Mouse (Mus musculus) hindbrain, embryonic 13.5 days (tissue): Measurements from ENCODE around the gene Madd. TPM values are rescaled to one million over a fixed set of nuclear protein-coding genes. Genes with fewer than 3 reads are reported as not detected.

ENCODE experiments used
- ATAC-seq: fragments of 200-750 bp; cut with Nextera tagmentation; 2 replicates; pipeline ENCODE4 v1.8.0; 2017; ENCODE audit warnings: moderate TSS enrichment; ENCODE audit not compliant: low FRiP score
- H3K27ac ChIP-seq: fragments of 300-500 bp; sonication (generic); 2 replicates; pipeline ENCODE4 v1.5.1; 2015; ENCODE audit warnings: inconsistent platforms, mild to moderate bottlenecking, moderate library complexity
- H3K27me3 ChIP-seq: fragments of 300-500 bp; sonication (generic); 2 replicates; pipeline ENCODE4 v1.6.1; 2015; ENCODE audit warnings: mild to moderate bottlenecking, inconsistent platforms
- H3K36me3 ChIP-seq: fragments of 300-500 bp; sonication (generic); 2 replicates; pipeline ENCODE4 v1.6.1; 2015; ENCODE audit warnings: mild to moderate bottlenecking, inconsistent platforms
- H3K4me1 ChIP-seq: fragments of 300-500 bp; sonication (generic); replicated peaks from 2 replicates; pipeline ENCODE4 v1.6.1; 2015; ENCODE audit warnings: inconsistent platforms
- H3K4me2 ChIP-seq: fragments of 300-500 bp; sonication (generic); 2 replicates; pipeline ENCODE4 v1.6.1; 2015; ENCODE audit warnings: inconsistent platforms, mild to moderate bottlenecking, moderate library complexity
- H3K4me3 ChIP-seq: fragments of 300-500 bp; sonication (generic); 2 replicates; pipeline ENCODE4 v1.5.1; 2015; ENCODE audit warnings: mild to moderate bottlenecking, inconsistent platforms
- H3K9ac ChIP-seq: fragments of 300-500 bp; sonication (generic); 2 replicates; pipeline ENCODE4 v1.6.1; 2015; ENCODE audit warnings: mild to moderate bottlenecking, inconsistent platforms
- H3K9me3 ChIP-seq: fragments of 300-500 bp; sonication (generic); 2 replicates; pipeline ENCODE4 v1.6.1; 2016; ENCODE audit warnings: inconsistent platforms
- WGBS: fragments of 180-500 bp; shearing (Covaris S2); methylation state at CpG from one replicate; pipeline ENCODE4 v1.1.7; 2015; 5-methylcytosine and 5-hydroxymethylcytosine counted together
- polyA plus RNA-seq: library from polyadenylated mRNA; unstranded; fragments of >200 nt; fragmentation: Nextera tagmentation; extraction: Ambion mirVana; gene quantifications from 2 replicates; pipeline ENCODE4 v1.2.1, GENCODE M21; 2015

Madd gene
- polyA plus RNA-seq, 1 experiment from 2014 or later, result 56.7 TPM

GRCm38 (mm10) chr2:91167629-91168028 is 16.0 kb downstream of the Madd start:
- ATAC-seq, result no peak
- Histone ChIP-seq H3K4me2 (no peak overlapping the region), H3K27ac (no peak overlapping the region), H3K27me3 (no peaks in the 10 kb centered on the region), H3K9ac (no peak overlapping the region), H3K4me1 (no peaks in the 10 kb centered on the region), H3K36me3 (peaks cover 94% of the 10 kb centered on the region), H3K9me3 (no peaks in the 10 kb centered on the region), H3K4me3 (no peak overlapping the region)
- 76% methylated on average over 4 of the region's 4 CpGs for WGBS

GRCm38 (mm10) chr2:91164991-91165390 is 18.6 kb downstream of the Madd start:
- ATAC-seq, result no peak
- Histone ChIP-seq H3K27me3 (no peaks in the 10 kb centered on the region), H3K4me3 (no peak overlapping the region), H3K36me3 (peaks cover 96% of the 10 kb centered on the region), H3K9me3 (no peaks in the 10 kb centered on the region), H3K4me2 (no peak overlapping the region), H3K9ac (no peak overlapping the region), H3K4me1 (no peaks in the 10 kb centered on the region), H3K27ac (no peak overlapping the region)
- 94% methylated on average over 6 of the region's 6 CpGs for WGBS

DNA sequence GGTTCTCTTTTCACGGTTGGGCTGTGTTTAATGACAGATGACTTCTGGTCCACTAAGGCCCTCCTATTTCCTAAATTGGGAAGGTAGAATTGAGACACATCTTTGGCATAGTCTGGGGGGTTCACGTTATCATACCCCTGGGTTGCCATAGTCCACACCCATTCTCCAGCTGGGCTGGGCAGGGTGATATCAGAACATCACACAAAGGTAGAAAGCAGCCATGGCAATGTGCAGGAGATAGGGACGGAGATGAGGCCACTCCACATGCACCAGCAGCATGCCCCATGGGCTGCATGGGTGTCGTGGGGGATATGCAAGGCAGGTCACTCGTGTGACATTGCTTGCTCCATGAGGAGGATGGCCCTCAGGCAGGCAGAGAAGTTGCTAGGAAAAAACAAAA is 20.1 kb downstream of the Madd start:
- H3K4me1 ChIP-seq, result no peaks in the 10 kb centered on the region
- no peak overlapping the region for H3K27ac ChIP-seq
- H3K9ac ChIP-seq, result no peak overlapping the region
- no peaks in the 10 kb centered on the region for H3K9me3 ChIP-seq
- no peaks in the 10 kb centered on the region for H3K27me3 ChIP-seq
- 95% methylated on average over 5 of the region's 5 CpGs for WGBS
- peaks cover 92% of the 10 kb centered on the region for H3K36me3 ChIP-seq
- no peak overlapping the region for H3K4me3 ChIP-seq
- no peak for ATAC-seq
- H3K4me2 ChIP-seq, result no peak overlapping the region

DNA sequence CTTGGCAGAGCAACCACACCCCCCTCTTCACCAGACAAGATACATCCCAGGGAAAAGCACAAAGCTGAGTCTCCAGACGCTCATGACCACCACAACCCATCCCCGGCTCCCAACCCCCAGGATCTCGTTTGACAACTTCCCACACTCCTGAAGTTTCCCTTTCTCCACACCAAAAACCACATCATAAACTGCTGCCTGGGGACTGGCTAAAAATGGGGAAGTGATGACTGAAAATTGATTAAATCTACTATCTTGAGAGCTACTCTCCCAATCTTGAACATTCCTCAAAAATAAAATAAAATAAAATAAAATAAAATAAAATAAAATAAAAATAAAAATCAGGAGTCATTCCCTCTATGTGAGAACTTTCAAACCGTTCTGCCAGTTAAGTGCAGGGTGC is 20.7 kb downstream of the Madd start:
- Histone ChIP-seq H3K4me2 (no peak overlapping the region), H3K4me1 (no peaks in the 10 kb centered on the region), H3K27ac (no peak overlapping the region), H3K27me3 (no peaks in the 10 kb centered on the region), H3K9me3 (no peaks in the 10 kb centered on the region), H3K36me3 (peaks cover 91% of the 10 kb centered on the region), H3K9ac (no peak overlapping the region), H3K4me3 (no peak overlapping the region)
- ATAC-seq, result no peak
- 92% methylated on average over 4 of the region's 4 CpGs for WGBS

- 93% methylated on average over 6 of the region's 6 CpGs for WGBS
- Histone ChIP-seq H3K4me3 (no peak overlapping the region), H3K4me2 (no peak overlapping the region), H3K4me1 (no peaks in the 10 kb centered on the region), H3K9me3 (no peaks in the 10 kb centered on the region), H3K36me3 (peaks cover 92% of the 10 kb centered on the region), H3K9ac (no peak overlapping the region), H3K27me3 (no peaks in the 10 kb centered on the region), H3K27ac (no peak overlapping the region)
- ATAC-seq, result no peak
Observed at GRCm38 (mm10) chr2:91160591-91160990, 23.0 kb downstream of the Madd start.

DNA sequence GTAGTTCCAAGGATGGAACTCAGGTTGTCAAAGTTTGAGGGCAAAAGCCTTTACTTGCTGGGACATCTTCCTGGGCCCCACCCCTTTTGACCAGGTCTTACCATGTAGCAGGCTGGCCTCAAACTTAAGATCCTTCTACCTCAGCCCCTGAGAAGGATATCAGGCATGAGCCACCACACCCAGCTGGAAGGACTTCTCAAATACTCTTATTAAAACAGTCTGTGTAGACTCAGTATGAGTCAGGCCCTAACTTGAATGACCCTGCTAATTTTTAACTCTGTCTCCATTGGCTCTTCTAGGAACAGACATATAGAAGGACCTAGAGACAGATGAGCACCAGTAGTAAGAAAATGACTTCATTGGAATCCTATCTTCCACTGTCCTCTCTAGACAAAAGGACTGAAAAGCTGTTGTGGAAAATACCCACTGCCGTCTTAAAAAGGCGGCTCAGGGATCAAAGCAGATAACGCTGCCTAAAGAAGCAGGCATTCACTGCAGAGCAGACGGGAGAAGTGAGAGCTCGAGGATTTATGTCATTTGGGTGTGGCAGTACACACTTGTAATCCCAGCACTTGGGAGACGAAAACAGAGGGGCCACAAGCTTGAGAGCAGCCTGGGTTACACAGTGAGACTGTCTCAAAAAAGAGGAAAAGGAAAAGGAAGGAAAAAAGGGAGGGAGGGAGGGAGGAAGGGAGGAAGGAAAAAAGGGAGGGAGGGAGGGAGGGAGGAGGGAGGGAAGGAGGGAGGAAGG is 26.5 kb downstream of the Madd start:
- Histone ChIP-seq H3K9ac (no peak overlapping the region), H3K36me3 (peaks cover 90% of the 10 kb centered on the region), H3K27me3 (no peaks in the 10 kb centered on the region), H3K27ac (no peak overlapping the region), H3K4me1 (no peaks in the 10 kb centered on the region), H3K9me3 (no peaks in the 10 kb centered on the region), H3K4me3 (no peak overlapping the region), H3K4me2 (no peak overlapping the region)
- no peak for ATAC-seq
- 28% methylated on average over 6 of the region's 6 CpGs for WGBS

GRCm38 (mm10) chr2:91154091-91154490 is 29.5 kb downstream of the Madd start:
- WGBS, result 95% methylated on average over 3 of the region's 3 CpGs
- Histone ChIP-seq H3K36me3 (peaks cover 86% of the 10 kb centered on the region), H3K27ac (no peak overlapping the region), H3K27me3 (no peaks in the 10 kb centered on the region), H3K4me3 (no peak overlapping the region), H3K4me1 (no peaks in the 10 kb centered on the region), H3K4me2 (no peak overlapping the region), H3K9me3 (no peaks in the 10 kb centered on the region), H3K9ac (no peak overlapping the region)
- ATAC-seq, result no peak

DNA sequence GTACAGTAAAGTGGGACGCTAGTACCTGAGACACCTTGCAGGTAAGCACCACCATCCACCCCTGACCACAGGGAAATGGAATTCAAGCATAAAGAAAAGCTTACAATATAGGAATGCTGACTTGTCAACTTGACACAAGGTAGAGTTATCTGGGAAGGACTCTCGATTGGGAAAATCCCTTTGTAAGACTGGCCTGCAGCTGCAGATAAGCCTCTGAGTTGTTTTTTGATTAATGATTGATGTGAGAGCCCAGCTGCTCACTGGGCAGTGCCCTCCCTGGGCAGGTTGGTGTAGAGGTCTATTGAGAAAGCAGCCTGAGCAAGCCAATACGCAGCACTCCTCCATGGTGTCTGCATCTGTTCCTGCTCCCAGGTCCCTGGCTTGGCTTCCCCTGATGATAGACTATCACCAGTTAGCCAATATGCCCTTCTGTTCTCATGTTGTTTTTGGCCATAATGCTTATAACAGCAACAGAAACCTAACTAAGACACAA is 30.7 kb downstream of the Madd start:
- Histone ChIP-seq H3K9ac (no peak overlapping the region), H3K4me2 (no peak overlapping the region), H3K4me1 (no peaks in the 10 kb centered on the region), H3K27me3 (no peaks in the 10 kb centered on the region), H3K4me3 (no peak overlapping the region), H3K36me3 (peaks cover 87% of the 10 kb centered on the region), H3K27ac (no peak overlapping the region), H3K9me3 (no peaks in the 10 kb centered on the region)
- WGBS, result 86% methylated on average over 3 of the region's 3 CpGs
- no peak for ATAC-seq

DNA sequence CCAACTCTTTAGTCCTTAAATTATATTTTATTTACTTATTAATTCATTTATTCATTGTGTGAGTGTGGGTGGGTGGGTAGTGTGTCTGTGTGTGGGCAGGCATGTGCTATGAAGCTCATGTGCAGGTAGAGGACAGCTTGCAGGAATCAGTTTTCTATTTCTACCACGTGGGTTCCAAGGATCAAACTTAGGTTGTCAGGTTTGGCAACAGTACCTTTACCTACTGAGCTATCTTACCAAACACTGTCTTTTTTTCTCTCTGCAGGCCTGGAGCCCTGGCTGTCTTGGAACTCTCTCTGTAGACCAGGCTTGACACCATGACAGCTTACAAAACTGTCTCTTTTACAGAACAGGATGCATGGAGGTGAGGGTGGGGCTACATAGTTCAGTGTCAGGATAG is 32.3 kb downstream of the Madd start:
- Histone ChIP-seq H3K4me2 (no peak overlapping the region), H3K4me1 (no peaks in the 10 kb centered on the region), H3K9me3 (no peaks in the 10 kb centered on the region), H3K9ac (no peak overlapping the region), H3K4me3 (no peak overlapping the region), H3K27ac (no peak overlapping the region), H3K27me3 (no peaks in the 10 kb centered on the region), H3K36me3 (peaks cover 85% of the 10 kb centered on the region)
- 86% methylated on average over 1 of the region's 1 CpGs for WGBS
- no peak for ATAC-seq

DNA sequence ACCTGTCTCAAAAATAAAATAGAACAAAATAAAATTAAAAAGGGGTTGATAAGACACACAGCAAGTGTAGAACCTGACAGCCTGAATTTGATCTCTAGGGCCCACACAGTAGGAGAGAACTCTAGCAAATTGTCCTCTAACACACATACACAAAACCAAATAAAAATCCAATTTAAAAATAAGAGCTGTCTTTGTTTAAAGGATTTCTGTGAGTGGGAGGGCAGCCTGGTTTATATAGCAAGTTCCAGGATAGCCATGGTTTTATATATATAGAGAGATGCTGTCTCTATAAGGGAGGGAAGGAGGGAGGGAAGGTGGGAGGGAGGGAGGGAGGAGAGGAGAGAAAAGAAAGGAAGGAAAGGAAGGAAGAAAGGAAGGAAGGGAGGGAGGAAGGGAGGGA is 35.5 kb downstream of the Madd start:
- H3K4me2 ChIP-seq, result no peak overlapping the region
- H3K9ac ChIP-seq, result no peak overlapping the region
- no peak overlapping the region for H3K27ac ChIP-seq
- H3K27me3 ChIP-seq, result no peaks in the 10 kb centered on the region
- no peak overlapping the region for H3K4me3 ChIP-seq
- no peak for ATAC-seq
- H3K4me1 ChIP-seq, result no peaks in the 10 kb centered on the region
- H3K36me3 ChIP-seq, result peaks cover 88% of the 10 kb centered on the region
- no peaks in the 10 kb centered on the region for H3K9me3 ChIP-seq

DNA sequence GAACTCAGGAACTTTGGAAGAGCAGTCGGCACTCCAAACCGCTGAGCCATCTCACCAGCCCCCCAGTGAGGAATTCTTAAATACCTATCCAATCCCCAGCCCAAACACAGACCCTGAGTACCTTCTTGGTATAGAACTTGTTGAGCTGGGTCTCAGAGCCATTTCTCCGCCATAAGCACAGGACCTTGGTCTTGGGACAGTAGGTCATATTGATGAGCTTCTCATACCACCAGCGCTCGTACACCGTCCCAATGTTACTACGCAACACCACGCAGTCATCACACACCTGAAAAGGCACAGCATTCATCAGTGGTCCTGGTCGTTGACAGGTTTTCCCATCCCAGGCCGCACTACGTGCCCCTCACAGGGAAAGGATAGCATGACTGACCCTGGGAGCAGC is 40.2 kb downstream of the Madd start:
- H3K9me3 ChIP-seq, result no peaks in the 10 kb centered on the region
- no peak overlapping the region for H3K27ac ChIP-seq
- no peak overlapping the region for H3K4me2 ChIP-seq
- H3K4me1 ChIP-seq, result no peaks in the 10 kb centered on the region
- H3K4me3 ChIP-seq, result no peak overlapping the region
- peaks cover 96% of the 10 kb centered on the region for H3K36me3 ChIP-seq
- H3K9ac ChIP-seq, result no peak overlapping the region
- no peak for ATAC-seq
- 98% methylated on average over 11 of the region's 11 CpGs for WGBS
- H3K27me3 ChIP-seq, result no peaks in the 10 kb centered on the region

DNA sequence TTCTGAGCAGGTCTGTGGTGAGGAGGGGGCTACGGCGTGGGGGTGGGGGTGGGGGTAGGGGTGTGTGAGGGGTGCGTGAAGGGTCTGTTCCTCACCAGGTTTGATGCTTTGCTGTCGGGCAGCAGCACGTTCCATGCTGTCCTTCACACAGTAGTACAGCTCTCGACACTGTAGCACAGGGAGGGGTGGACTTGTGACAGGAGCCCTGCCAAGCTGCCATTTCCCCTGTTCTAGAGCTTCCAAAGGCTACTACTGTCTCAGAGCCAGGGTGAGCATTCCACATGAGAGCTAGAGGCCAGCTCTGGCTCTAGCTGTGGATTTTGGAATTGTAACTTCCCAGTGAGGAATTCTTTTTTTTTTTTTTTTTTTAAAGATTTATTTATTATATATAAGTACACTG is 40.7 kb downstream of the Madd start:
- Histone ChIP-seq H3K4me3 (no peak overlapping the region), H3K9ac (no peak overlapping the region), H3K27me3 (no peaks in the 10 kb centered on the region), H3K27ac (no peak overlapping the region), H3K4me2 (no peak overlapping the region), H3K36me3 (peaks cover 98% of the 10 kb centered on the region), H3K9me3 (no peaks in the 10 kb centered on the region), H3K4me1 (no peaks in the 10 kb centered on the region)
- 89% methylated on average over 6 of the region's 6 CpGs for WGBS
- ATAC-seq, result no peak

GRCm38 (mm10) chr2:91139764-91140163 is 43.9 kb downstream of the Madd start:
- Histone ChIP-seq H3K4me1 (no peaks in the 10 kb centered on the region), H3K9me3 (no peaks in the 10 kb centered on the region), H3K36me3 (peaks cover 88% of the 10 kb centered on the region), H3K4me2 (no peak overlapping the region), H3K27ac (no peak overlapping the region), H3K27me3 (no peaks in the 10 kb centered on the region), H3K9ac (no peak overlapping the region), H3K4me3 (no peak overlapping the region)
- 78% methylated on average over 8 of the region's 8 CpGs for WGBS
- ATAC-seq, result no peak
